Mouse (Mus musculus): Measurements from ENCODE around the gene Stard10. TPM values are rescaled to one million over a fixed set of nuclear protein-coding genes. Genes with fewer than 3 reads are reported as not detected.

Stard10 gene
- polyA plus RNA-seq, 1 experiment from 2014 or later = 5.2 TPM

- Histone ChIP-seq H3K9me3 (no peaks in the 10 kb centered on the region), H3K36me3 (no peaks in the 10 kb centered on the region), H3K4me1 (peaks cover 12% of the 10 kb centered on the region; the same call in 1 of the 2 replicates), H3K4me3 (no peak overlapping the region), H3K4me2 (replicated peaks) (no peak overlapping the region), H3K27ac (replicated peaks) (no peak overlapping the region), H3K27me3 (no peaks in the 10 kb centered on the region), H3K9ac (replicated peaks) (no peak overlapping the region)
- 59% methylated on average over 5 of the region's 5 CpGs for WGBS
- no peak for ATAC-seq (ENCODE audit: low FRiP score, low read depth)
These were observed 62.0 kb downstream of the Stard10 start for GRCm38 (mm10) chr7:101378796-101379465.

- Histone ChIP-seq H3K4me3 (no peak overlapping the region), H3K4me2 (replicated peaks) (no peak overlapping the region), H3K4me1 (peaks cover 12% of the 10 kb centered on the region; the same call in 1 of the 2 replicates), H3K27ac (replicated peaks) (no peak overlapping the region), H3K27me3 (no peaks in the 10 kb centered on the region), H3K9me3 (no peaks in the 10 kb centered on the region), H3K36me3 (no peaks in the 10 kb centered on the region), H3K9ac (replicated peaks) (no peak overlapping the region)
- no peak for ATAC-seq (ENCODE audit: low FRiP score, low read depth)
- 82% methylated on average over 2 of the region's 2 CpGs for WGBS
These were observed 62.8 kb downstream of the Stard10 start for GRCm38 (mm10) chr7:101379732-101380131.

GRCm38 (mm10) chr7:101381512-101381911, 64.6 kb downstream of the Stard10 start:
- Histone ChIP-seq H3K27me3 (no peaks in the 10 kb centered on the region), H3K36me3 (no peaks in the 10 kb centered on the region), H3K4me2 (replicated peaks) (no peak overlapping the region), H3K4me3 (no peak overlapping the region), H3K9me3 (no peaks in the 10 kb centered on the region), H3K9ac (replicated peaks) (no peak overlapping the region), H3K27ac (replicated peaks) (no peak overlapping the region), H3K4me1 (peaks cover 23% of the 10 kb centered on the region)
- 83% methylated on average over 6 of the region's 6 CpGs for WGBS
- ATAC-seq (ENCODE audit: low FRiP score, low read depth) = no peak

- H3K4me2 ChIP-seq (replicated peaks) = no peak overlapping the region
- H3K4me1 ChIP-seq = peaks cover 23% of the 10 kb centered on the region
- WGBS = 76% methylated on average over 8 of the region's 8 CpGs
- no peaks in the 10 kb centered on the region for H3K36me3 ChIP-seq
- no peaks in the 10 kb centered on the region for H3K27me3 ChIP-seq
- H3K4me3 ChIP-seq = no peak overlapping the region
- no peak overlapping the region for H3K9ac ChIP-seq (replicated peaks)
- no peaks in the 10 kb centered on the region for H3K9me3 ChIP-seq
- H3K27ac ChIP-seq (replicated peaks) = no peak overlapping the region
- ATAC-seq (ENCODE audit: low FRiP score, low read depth) = no peak
These were observed 65.5 kb downstream of the Stard10 start for GRCm38 (mm10) chr7:101382378-101382777.

- H3K36me3 ChIP-seq = no peaks in the 10 kb centered on the region
- H3K9ac ChIP-seq (replicated peaks) = no peak overlapping the region
- 63% methylated on average over 3 of the region's 3 CpGs for WGBS
- no peaks in the 10 kb centered on the region for H3K27me3 ChIP-seq
- no peak overlapping the region for H3K27ac ChIP-seq (replicated peaks)
- H3K9me3 ChIP-seq = no peaks in the 10 kb centered on the region
- H3K4me1 ChIP-seq = peaks cover 16% of the 10 kb centered on the region
- no peak for ATAC-seq (ENCODE audit: low FRiP score, low read depth)
- no peak overlapping the region for H3K4me3 ChIP-seq
- H3K4me2 ChIP-seq (replicated peaks) = no peak overlapping the region
These were observed 66.9 kb downstream of the Stard10 start for GRCm38 (mm10) chr7:101383756-101384155.

- no peaks in the 10 kb centered on the region for H3K36me3 ChIP-seq
- no peak overlapping the region for H3K9ac ChIP-seq (replicated peaks)
- H3K4me1 ChIP-seq = peaks cover 11% of the 10 kb centered on the region; the same call in 1 of the 2 replicates
- WGBS = 70% methylated on average over 10 of the region's 10 CpGs
- no peaks in the 10 kb centered on the region for H3K27me3 ChIP-seq
- no peak overlapping the region for H3K4me3 ChIP-seq
- H3K4me2 ChIP-seq (replicated peaks) = no peak overlapping the region
- ATAC-seq (ENCODE audit: low FRiP score, low read depth) = no peak
- no peaks in the 10 kb centered on the region for H3K9me3 ChIP-seq
- H3K27ac ChIP-seq (replicated peaks) = no peak overlapping the region
These were observed 68.0 kb downstream of the Stard10 start for GRCm38 (mm10) chr7:101384931-101385330.

- Histone ChIP-seq H3K27me3 (no peaks in the 10 kb centered on the region), H3K36me3 (no peaks in the 10 kb centered on the region), H3K27ac (replicated peaks) (no peak overlapping the region), H3K9me3 (no peaks in the 10 kb centered on the region), H3K9ac (replicated peaks) (no peak overlapping the region), H3K4me1 (peaks cover 11% of the 10 kb centered on the region; the same call in 1 of the 2 replicates), H3K4me2 (replicated peaks) (no peak overlapping the region), H3K4me3 (no peak overlapping the region)
- WGBS = 48% methylated on average over 6 of the region's 6 CpGs
- no peak for ATAC-seq (ENCODE audit: low FRiP score, low read depth)
These were observed 68.4 kb downstream of the Stard10 start for GRCm38 (mm10) chr7:101385331-101385733.

GRCm38 (mm10) chr7:101385866-101386452, 69.1 kb downstream of the Stard10 start:
- no peak for ATAC-seq (ENCODE audit: low FRiP score, low read depth)
- Histone ChIP-seq H3K27ac (replicated peaks) (no peak overlapping the region), H3K9ac (replicated peaks) (no peak overlapping the region)

GRCm38 (mm10) chr7:101389256-101389655, 72.4 kb downstream of the Stard10 start:
- no peak overlapping the region for H3K4me3 ChIP-seq
- H3K36me3 ChIP-seq = no peaks in the 10 kb centered on the region
- no peak for ATAC-seq (ENCODE audit: low FRiP score, low read depth)
- no peak overlapping the region for H3K27ac ChIP-seq (replicated peaks)
- H3K9me3 ChIP-seq = no peaks in the 10 kb centered on the region
- no peak overlapping the region for H3K9ac ChIP-seq (replicated peaks)
- H3K4me2 ChIP-seq (replicated peaks) = no peak overlapping the region
- peaks cover 24% of the 10 kb centered on the region; the same call in 1 of the 2 replicates for H3K4me1 ChIP-seq
- WGBS = 94% methylated on average over 6 of the region's 6 CpGs
- H3K27me3 ChIP-seq = no peaks in the 10 kb centered on the region

More at GRCm38 (mm10) chr7:101385866-101386452, 69.1 kb downstream of the Stard10 start:
- 76% methylated on average over 6 of the region's 10 CpGs for WGBS
- Histone ChIP-seq H3K4me3 (no peak overlapping the region), H3K9me3 (no peaks in the 10 kb centered on the region), H3K4me2 (replicated peaks) (no peak overlapping the region), H3K4me1 (peaks cover 11% of the 10 kb centered on the region; the same call in 1 of the 2 replicates), H3K36me3 (no peaks in the 10 kb centered on the region), H3K27me3 (no peaks in the 10 kb centered on the region)

- no peak overlapping the region for H3K4me2 ChIP-seq (replicated peaks)
- WGBS = 72% methylated on average over 4 of the region's 4 CpGs
- no peak for ATAC-seq (ENCODE audit: low FRiP score, low read depth)
- H3K27me3 ChIP-seq = no peaks in the 10 kb centered on the region
- no peaks in the 10 kb centered on the region for H3K9me3 ChIP-seq
- no peak overlapping the region for H3K4me3 ChIP-seq
- no peak overlapping the region for H3K27ac ChIP-seq (replicated peaks)
- H3K36me3 ChIP-seq = no peaks in the 10 kb centered on the region
- H3K4me1 ChIP-seq = peaks cover 17% of the 10 kb centered on the region; the same call in 1 of the 2 replicates
- H3K9ac ChIP-seq (replicated peaks) = no peak overlapping the region
These were observed 75.1 kb downstream of the Stard10 start for GRCm38 (mm10) chr7:101391909-101392479.

GRCm38 (mm10) chr7:101393015-101393414, 76.1 kb downstream of the Stard10 start:
- Histone ChIP-seq H3K9me3 (no peaks in the 10 kb centered on the region), H3K9ac (replicated peaks) (no peak overlapping the region), H3K27me3 (no peaks in the 10 kb centered on the region), H3K4me3 (no peak overlapping the region), H3K4me1 (peaks cover 17% of the 10 kb centered on the region; the same call in 1 of the 2 replicates), H3K36me3 (no peaks in the 10 kb centered on the region), H3K27ac (replicated peaks) (no peak overlapping the region), H3K4me2 (replicated peaks) (no peak overlapping the region)
- 68% methylated on average over 4 of the region's 4 CpGs for WGBS
- no peak for ATAC-seq (ENCODE audit: low FRiP score, low read depth)

Data from midbrain, embryonic 12.5 days (tissue).